Mouse (Mus musculus): Measurements from ENCODE around the gene Arhgef2. TPM values are rescaled to one million over a fixed set of nuclear protein-coding genes. Genes with fewer than 3 reads are reported as not detected.

The Arhgef2 gene
- polyA plus RNA-seq, 1 experiment from 2014 or later, result 137 TPM

GRCm38 (mm10) chr3:88621537-88622112 is 15.9 kb downstream of the Arhgef2 start:
- peak; percentile 2; the same call in 1 of the 2 replicates for ATAC-seq (ENCODE audit: low read depth)
- Histone ChIP-seq H3K4me1 (ENCODE audit: control insufficient read depth, insufficient read depth, low read length) (peaks cover 24% of the 10 kb centered on the region), H3K4me3 (ENCODE audit: low read depth, low read length) (peak overlapping the region; percentile 96), H3K9ac (replicated peaks; ENCODE audit: low read depth, low read length) (peak overlapping the region; percentile 96), H3K4me2 (ENCODE audit: low read depth, low read length) (peak overlapping the region; percentile 95), H3K27ac (ENCODE audit: low read depth, low read length) (peak overlapping the region; percentile 97), H3K36me3 (ENCODE audit: control insufficient read depth, insufficient read depth, low read length) (no peaks in the 10 kb centered on the region), H3K9me3 (ENCODE audit: control insufficient read depth, low read length) (no peaks in the 10 kb centered on the region), H3K27me3 (ENCODE audit: control insufficient read depth, insufficient read depth, low read length) (no peaks in the 10 kb centered on the region)
- 0% methylated on average over 30 of the region's 36 CpGs for WGBS

GRCm38 (mm10) chr3:88622113-88622940 is 16.6 kb downstream of the Arhgef2 start:
- H3K4me2 ChIP-seq (ENCODE audit: low read depth, low read length), result peak overlapping the region; percentile 95
- peak overlapping the region; percentile 96 for H3K4me3 ChIP-seq (ENCODE audit: low read depth, low read length)
- H3K36me3 ChIP-seq (ENCODE audit: control insufficient read depth, insufficient read depth, low read length), result no peaks in the 10 kb centered on the region
- peak overlapping the region; percentile 96 for H3K9ac ChIP-seq (replicated peaks; ENCODE audit: low read depth, low read length)
- H3K27ac ChIP-seq (ENCODE audit: low read depth, low read length), result peak overlapping the region; percentile 97
- WGBS, result under 1% methylated on average over 24 of the region's 24 CpGs
- H3K27me3 ChIP-seq (ENCODE audit: control insufficient read depth, insufficient read depth, low read length), result no peaks in the 10 kb centered on the region
- no peaks in the 10 kb centered on the region for H3K9me3 ChIP-seq (ENCODE audit: control insufficient read depth, low read length)
- ATAC-seq (ENCODE audit: low read depth), result peak; percentile 21; the same call in 1 of the 2 replicates
- peaks cover 29% of the 10 kb centered on the region for H3K4me1 ChIP-seq (ENCODE audit: control insufficient read depth, insufficient read depth, low read length)

GRCm38 (mm10) chr3:88622941-88623345 is 17.2 kb downstream of the Arhgef2 start:
- Histone ChIP-seq H3K4me1 (ENCODE audit: control insufficient read depth, insufficient read depth, low read length) (peaks cover 29% of the 10 kb centered on the region), H3K4me2 (ENCODE audit: low read depth, low read length) (peak overlapping the region; percentile 95), H3K27me3 (ENCODE audit: control insufficient read depth, insufficient read depth, low read length) (no peaks in the 10 kb centered on the region), H3K9me3 (ENCODE audit: control insufficient read depth, low read length) (no peaks in the 10 kb centered on the region), H3K9ac (replicated peaks; ENCODE audit: low read depth, low read length) (peak overlapping the region; percentile 96), H3K4me3 (ENCODE audit: low read depth, low read length) (peak overlapping the region; percentile 96), H3K36me3 (ENCODE audit: control insufficient read depth, insufficient read depth, low read length) (no peaks in the 10 kb centered on the region), H3K27ac (ENCODE audit: low read depth, low read length) (peak overlapping the region; percentile 97)
- peak; percentile 19; the same call in 1 of the 2 replicates for ATAC-seq (ENCODE audit: low read depth)
- 3% methylated on average over 6 of the region's 6 CpGs for WGBS

GRCm38 (mm10) chr3:88623346-88624135 is 17.8 kb downstream of the Arhgef2 start:
- no peaks in the 10 kb centered on the region for H3K27me3 ChIP-seq (ENCODE audit: control insufficient read depth, insufficient read depth, low read length)
- peak overlapping the region; percentile 96 for H3K9ac ChIP-seq (replicated peaks; ENCODE audit: low read depth, low read length)
- H3K4me2 ChIP-seq (ENCODE audit: low read depth, low read length), result peak overlapping the region; percentile 95
- WGBS, result under 1% methylated on average over 15 of the region's 15 CpGs
- no peaks in the 10 kb centered on the region for H3K36me3 ChIP-seq (ENCODE audit: control insufficient read depth, insufficient read depth, low read length)
- H3K4me1 ChIP-seq (ENCODE audit: control insufficient read depth, insufficient read depth, low read length), result peaks cover 29% of the 10 kb centered on the region
- no peak for ATAC-seq (ENCODE audit: low read depth)
- H3K9me3 ChIP-seq (ENCODE audit: control insufficient read depth, low read length), result no peaks in the 10 kb centered on the region
- peak overlapping the region; percentile 96 for H3K4me3 ChIP-seq (ENCODE audit: low read depth, low read length)
- H3K27ac ChIP-seq (ENCODE audit: low read depth, low read length), result peak overlapping the region; percentile 97

- Histone ChIP-seq H3K27me3 (ENCODE audit: control insufficient read depth, insufficient read depth, low read length) (no peaks in the 10 kb centered on the region), H3K27ac (ENCODE audit: low read depth, low read length) (peak overlapping the region; percentile 97), H3K9ac (replicated peaks; ENCODE audit: low read depth, low read length) (peak overlapping the region; percentile 96), H3K9me3 (ENCODE audit: control insufficient read depth, low read length) (no peaks in the 10 kb centered on the region), H3K4me2 (ENCODE audit: low read depth, low read length) (peak overlapping the region; percentile 95), H3K4me1 (ENCODE audit: control insufficient read depth, insufficient read depth, low read length) (peaks cover 29% of the 10 kb centered on the region), H3K4me3 (ENCODE audit: low read depth, low read length) (peak overlapping the region; percentile 96), H3K36me3 (ENCODE audit: control insufficient read depth, insufficient read depth, low read length) (0 out of 2 replicates have a peak, but pooled peaks cover 1% of the 10 kb centered on the region)
- peak; percentile 29; the same call in 1 of the 2 replicates for ATAC-seq (ENCODE audit: low read depth)
- 1% methylated on average over 4 of the region's 4 CpGs for WGBS
These were observed 18.6 kb downstream of the Arhgef2 start for GRCm38 (mm10) chr3:88624324-88624723.

- no peak for ATAC-seq (ENCODE audit: low read depth)
These were observed 19.2 kb downstream of the Arhgef2 start for GRCm38 (mm10) chr3:88624951-88625350.

GRCm38 (mm10) chr3:88625531-88625930 is 19.8 kb downstream of the Arhgef2 start:
- no peak overlapping the region for H3K9ac ChIP-seq (replicated peaks; ENCODE audit: low read depth, low read length)
- H3K27me3 ChIP-seq (ENCODE audit: control insufficient read depth, insufficient read depth, low read length), result no peaks in the 10 kb centered on the region
- peak overlapping the region; percentile 95 for H3K4me2 ChIP-seq (ENCODE audit: low read depth, low read length)
- H3K9me3 ChIP-seq (ENCODE audit: control insufficient read depth, low read length), result no peaks in the 10 kb centered on the region
- peaks cover 29% of the 10 kb centered on the region for H3K4me1 ChIP-seq (ENCODE audit: control insufficient read depth, insufficient read depth, low read length)
- 0 out of 2 replicates have a peak overlapping the region, but pooled peaks have one; percentile 96 for H3K4me3 ChIP-seq (ENCODE audit: low read depth, low read length)
- no peak for ATAC-seq (ENCODE audit: low read depth)
- no peak overlapping the region for H3K27ac ChIP-seq (ENCODE audit: low read depth, low read length)
- WGBS, result 95% methylated on average over 7 of the region's 7 CpGs
- peaks cover 13% of the 10 kb centered on the region for H3K36me3 ChIP-seq (ENCODE audit: control insufficient read depth, insufficient read depth, low read length)

More at GRCm38 (mm10) chr3:88624951-88625350, 19.2 kb downstream of the Arhgef2 start:
- H3K9ac ChIP-seq (replicated peaks; ENCODE audit: low read depth, low read length), result peak overlapping the region; percentile 96
- WGBS, result 12% methylated on average over 2 of the region's 2 CpGs
- H3K4me2 ChIP-seq (ENCODE audit: low read depth, low read length), result peak overlapping the region; percentile 95
- peaks cover 29% of the 10 kb centered on the region for H3K4me1 ChIP-seq (ENCODE audit: control insufficient read depth, insufficient read depth, low read length)
- no peaks in the 10 kb centered on the region for H3K9me3 ChIP-seq (ENCODE audit: control insufficient read depth, low read length)
- peak overlapping the region; percentile 97 for H3K27ac ChIP-seq (ENCODE audit: low read depth, low read length)
- H3K27me3 ChIP-seq (ENCODE audit: control insufficient read depth, insufficient read depth, low read length), result no peaks in the 10 kb centered on the region
- H3K4me3 ChIP-seq (ENCODE audit: low read depth, low read length), result peak overlapping the region; percentile 96
- 0 out of 2 replicates have a peak, but pooled peaks cover 7% of the 10 kb centered on the region for H3K36me3 ChIP-seq (ENCODE audit: control insufficient read depth, insufficient read depth, low read length)

GRCm38 (mm10) chr3:88626316-88626715 is 20.6 kb downstream of the Arhgef2 start:
- no peak overlapping the region; the same call in 1 of the 2 replicates for H3K9ac ChIP-seq (replicated peaks; ENCODE audit: low read depth, low read length)
- no peak for ATAC-seq (ENCODE audit: low read depth)
- peaks cover 29% of the 10 kb centered on the region for H3K4me1 ChIP-seq (ENCODE audit: control insufficient read depth, insufficient read depth, low read length)
- H3K4me3 ChIP-seq (ENCODE audit: low read depth, low read length), result no peak overlapping the region
- H3K36me3 ChIP-seq (ENCODE audit: control insufficient read depth, insufficient read depth, low read length), result peaks cover 18% of the 10 kb centered on the region
- 0 out of 2 replicates have a peak overlapping the region, but pooled peaks have one; percentile 16 for H3K27ac ChIP-seq (ENCODE audit: low read depth, low read length)
- 40% methylated on average over 7 of the region's 7 CpGs for WGBS
- H3K9me3 ChIP-seq (ENCODE audit: control insufficient read depth, low read length), result no peaks in the 10 kb centered on the region
- H3K27me3 ChIP-seq (ENCODE audit: control insufficient read depth, insufficient read depth, low read length), result no peaks in the 10 kb centered on the region
- peak overlapping the region; percentile 12; the same call in 1 of the 2 replicates for H3K4me2 ChIP-seq (ENCODE audit: low read depth, low read length)
